Mouse (Mus musculus) liver, embryonic 13.5 days (tissue): ENCODE measurements around the gene Pank4. TPM values are rescaled to one million over a fixed set of nuclear protein-coding genes. Genes with fewer than 3 reads are reported as not detected.
A peak's percentile ranks its signal among the peaks of the same experiment; 100 is the strongest.

ENCODE experiments used
- ATAC-seq: fragments of 200-750 bp; cut with Nextera tagmentation; 2 replicates; pipeline ENCODE4 v1.8.0; 2017; ENCODE audit warnings: low read depth, mild to moderate bottlenecking, moderate number of reproducible peaks, moderate library complexity
- DNase-seq: peaks from one replicate; pipeline ENCODE4 v3.0.0; 2022
- H3K27ac ChIP-seq: fragments of 300-500 bp; sonication (generic); 2 replicates; pipeline ENCODE4 v1.5.1; 2015; ENCODE audit warnings: moderate library complexity, mild to moderate bottlenecking, inconsistent platforms
- H3K27me3 ChIP-seq: fragments of 300-500 bp; sonication (generic); 2 replicates; pipeline ENCODE4 v1.6.1; 2015; ENCODE audit warnings: mild to moderate bottlenecking, inconsistent platforms
- H3K36me3 ChIP-seq: fragments of 300-500 bp; sonication (generic); 2 replicates; pipeline ENCODE4 v1.6.1; 2015; ENCODE audit warnings: mild to moderate bottlenecking, inconsistent platforms
- H3K4me1 ChIP-seq: fragments of 300-500 bp; sonication (generic); replicated peaks from 2 replicates; pipeline ENCODE4 v1.6.1; 2015; ENCODE audit warnings: inconsistent platforms
- H3K4me2 ChIP-seq: fragments of 300-500 bp; sonication (generic); 2 replicates; pipeline ENCODE4 v1.6.1; 2015; ENCODE audit warnings: inconsistent platforms, mild to moderate bottlenecking, moderate library complexity
- H3K4me3 ChIP-seq: fragments of 300-500 bp; sonication (generic); replicated peaks from 2 replicates; pipeline ENCODE4 v1.5.1; 2015; ENCODE audit warnings: mild to moderate bottlenecking, inconsistent platforms
- H3K9ac ChIP-seq: fragments of 300-500 bp; sonication (generic); 2 replicates; pipeline ENCODE4 v1.6.1; 2015; ENCODE audit warnings: mild to moderate bottlenecking, inconsistent platforms
- H3K9me3 ChIP-seq: fragments of 300-500 bp; sonication (generic); replicated peaks from 2 replicates; pipeline ENCODE4 v1.6.1; 2016; ENCODE audit warnings: inconsistent platforms
- WGBS: fragments of 180-500 bp; shearing (Covaris S2); methylation state at CpG from one replicate; pipeline ENCODE4 v1.1.7; 2015; ENCODE audit not compliant: insufficient replicate concordance; 5-methylcytosine and 5-hydroxymethylcytosine counted together
- polyA plus RNA-seq: library from polyadenylated mRNA; unstranded; fragments of >200 nt; fragmentation: Nextera tagmentation; extraction: Ambion mirVana; gene quantifications from 2 replicates; pipeline ENCODE4 v1.2.1, GENCODE M21; 2015

The Pank4 gene
- 23.9 and 27.0 TPM in 2 replicates for polyA plus RNA-seq

- Histone ChIP-seq H3K36me3 (peaks cover 33% of the 10 kb centered on the region), H3K27me3 (peaks cover 47% of the 10 kb centered on the region), H3K9me3 (no peaks in the 10 kb centered on the region), H3K4me3 (peak within 1 kb of the TSS; percentile 96), H3K4me1 (peaks cover 67% of the 10 kb centered on the region), H3K27ac (peak within 1 kb of the TSS; percentile 97), H3K4me2 (peak within 1 kb of the TSS; percentile 81), H3K9ac (peak within 1 kb of the TSS; percentile 99)
- peak; percentile 82 for DNase-seq
- under 1% methylated on average over 59 of the region's 66 CpGs for WGBS
- ATAC-seq = peak; percentile 86
Observed at GRCm38 (mm10) chr4:154963901-154964580, at the start of gene Pank4. Gene Pank4, plus strand, starts transcription at chr4:154964123.

- Histone ChIP-seq H3K27me3 (no peaks in the 10 kb centered on the region), H3K36me3 (peaks cover 58% of the 10 kb centered on the region), H3K9me3 (0 out of 2 replicates have a peak, but pooled peaks cover 4% of the 10 kb centered on the region), H3K9ac (peak overlapping the region; percentile 69), H3K4me3 (no peak overlapping the region), H3K4me1 (peaks cover 95% of the 10 kb centered on the region), H3K27ac (peak overlapping the region; percentile 98), H3K4me2 (no peak overlapping the region)
- 92% methylated on average over 4 of the region's 4 CpGs for WGBS
- DNase-seq (no peak), ATAC-seq (no peak)
Observed at GRCm38 (mm10) chr4:154914252-154914651, 49.7 kb upstream of the Pank4 start.

- Histone ChIP-seq H3K4me1 (peaks cover 91% of the 10 kb centered on the region), H3K27me3 (no peaks in the 10 kb centered on the region), H3K9me3 (0 out of 2 replicates have a peak, but pooled peaks cover 4% of the 10 kb centered on the region), H3K4me2 (no peak overlapping the region), H3K4me3 (no peak overlapping the region), H3K9ac (peak overlapping the region; percentile 69; the same call in 1 of the 2 replicates), H3K27ac (peak overlapping the region; percentile 98), H3K36me3 (peaks cover 61% of the 10 kb centered on the region)
- 32% methylated on average over 3 of the region's 3 CpGs for WGBS
- ATAC-seq (no peak), DNase-seq (no peak)
Observed at GRCm38 (mm10) chr4:154914707-154915106, 49.2 kb upstream of the Pank4 start.

- H3K9ac ChIP-seq = peak overlapping the region; percentile 69
- H3K36me3 ChIP-seq = peaks cover 67% of the 10 kb centered on the region
- H3K4me1 ChIP-seq = peaks cover 88% of the 10 kb centered on the region
- 0 out of 2 replicates have a peak, but pooled peaks cover 4% of the 10 kb centered on the region for H3K9me3 ChIP-seq
- ATAC-seq = no peak
- no peak for DNase-seq
- peak overlapping the region; percentile 98 for H3K27ac ChIP-seq
- no peak overlapping the region for H3K4me3 ChIP-seq
- WGBS = 31% methylated on average over 10 of the region's 10 CpGs
- no peaks in the 10 kb centered on the region for H3K27me3 ChIP-seq
- H3K4me2 ChIP-seq = 0 out of 2 replicates have a peak overlapping the region, but pooled peaks have one; percentile 2
Observed at GRCm38 (mm10) chr4:154915286-154915685, 48.6 kb upstream of the Pank4 start.

GRCm38 (mm10) chr4:154916662-154917061, 47.3 kb upstream of the Pank4 start:
- H3K27me3 ChIP-seq = no peaks in the 10 kb centered on the region
- H3K9me3 ChIP-seq = 0 out of 2 replicates have a peak, but pooled peaks cover 4% of the 10 kb centered on the region
- no peak overlapping the region for H3K4me3 ChIP-seq
- H3K27ac ChIP-seq = peak overlapping the region; percentile 98
- DNase-seq (no peak), ATAC-seq (peak; percentile 11; the same call in 1 of the 2 replicates)
- peaks cover 78% of the 10 kb centered on the region for H3K36me3 ChIP-seq
- peak overlapping the region; percentile 69 for H3K9ac ChIP-seq
- no peak overlapping the region for H3K4me2 ChIP-seq
- peaks cover 84% of the 10 kb centered on the region for H3K4me1 ChIP-seq
- 53% methylated on average over 4 of the region's 4 CpGs for WGBS

GRCm38 (mm10) chr4:154922291-154922690, 41.6 kb upstream of the Pank4 start:
- H3K4me2 ChIP-seq = peak overlapping the region; percentile 93
- H3K27ac ChIP-seq = peak overlapping the region; percentile 99
- peaks cover 97% of the 10 kb centered on the region for H3K36me3 ChIP-seq
- H3K4me1 ChIP-seq = peaks cover 85% of the 10 kb centered on the region
- peak overlapping the region; percentile 75 for H3K4me3 ChIP-seq
- no peaks in the 10 kb centered on the region for H3K27me3 ChIP-seq
- DNase-seq = no peak
- ATAC-seq = no peak
- 0 out of 2 replicates have a peak, but pooled peaks cover 4% of the 10 kb centered on the region for H3K9me3 ChIP-seq
- H3K9ac ChIP-seq = peak overlapping the region; percentile 97
- WGBS = 90% methylated on average over 4 of the region's 4 CpGs

- 83% methylated on average over 5 of the region's 5 CpGs for WGBS
- Histone ChIP-seq H3K4me1 (peaks cover 83% of the 10 kb centered on the region), H3K27ac (peak overlapping the region; percentile 99), H3K4me2 (peak overlapping the region; percentile 93), H3K27me3 (no peaks in the 10 kb centered on the region), H3K9me3 (no peaks in the 10 kb centered on the region), H3K4me3 (peak overlapping the region; percentile 75), H3K36me3 (peaks cover 93% of the 10 kb centered on the region), H3K9ac (peak overlapping the region; percentile 97)
- ATAC-seq (no peak), DNase-seq (no peak)
Observed at GRCm38 (mm10) chr4:154922931-154923330, 41.0 kb upstream of the Pank4 start.

GRCm38 (mm10) chr4:154925413-154925812, 38.5 kb upstream of the Pank4 start:
- Histone ChIP-seq H3K4me2 (peak overlapping the region; percentile 93), H3K4me3 (peak overlapping the region; percentile 75), H3K36me3 (peaks cover 70% of the 10 kb centered on the region), H3K4me1 (peaks cover 92% of the 10 kb centered on the region), H3K9me3 (no peaks in the 10 kb centered on the region), H3K27ac (peak overlapping the region; percentile 99), H3K27me3 (no peaks in the 10 kb centered on the region), H3K9ac (peak overlapping the region; percentile 97)
- ATAC-seq (no peak), DNase-seq (peak; percentile 48)
- 56% methylated on average over 4 of the region's 4 CpGs for WGBS

GRCm38 (mm10) chr4:154926969-154927898, 36.7 kb upstream of the Pank4 start:
- peak overlapping the region; percentile 97 for H3K9ac ChIP-seq
- peaks cover 78% of the 10 kb centered on the region for H3K4me1 ChIP-seq
- DNase-seq (peak; percentile 50), ATAC-seq (peak; percentile 35)
- no peaks in the 10 kb centered on the region for H3K27me3 ChIP-seq
- 28% methylated on average over 9 of the region's 9 CpGs for WGBS
- H3K4me3 ChIP-seq = peak overlapping the region; percentile 75
- peak overlapping the region; percentile 93 for H3K4me2 ChIP-seq
- no peaks in the 10 kb centered on the region for H3K9me3 ChIP-seq
- peaks cover 53% of the 10 kb centered on the region for H3K36me3 ChIP-seq
- H3K27ac ChIP-seq = peak overlapping the region; percentile 99

GRCm38 (mm10) chr4:154927899-154928337, 36.0 kb upstream of the Pank4 start:
- Histone ChIP-seq H3K9me3 (no peaks in the 10 kb centered on the region), H3K4me1 (peaks cover 78% of the 10 kb centered on the region), H3K27ac (peak overlapping the region; percentile 99), H3K9ac (peak overlapping the region; percentile 97), H3K27me3 (no peaks in the 10 kb centered on the region), H3K4me2 (peak overlapping the region; percentile 93), H3K4me3 (peak overlapping the region; percentile 75), H3K36me3 (peaks cover 46% of the 10 kb centered on the region)
- peak; percentile 71 for ATAC-seq
- peak; percentile 49 for DNase-seq
- 3% methylated on average over 5 of the region's 5 CpGs for WGBS
